ENCODE assay signal across 16 mouse cellular contexts in genomic region chr16:38689786-38690185, GRCm38 (mm10). TPM values are rescaled to one million over a fixed set of nuclear protein-coding genes. Genes with fewer than 3 reads are reported as not detected.
DNase-seq lines count a peak whose midpoint lies in the region; ATAC-seq and TF ChIP-seq lines count a peak whose summit lies in the region.
"Had no signal": no experiment of that assay in that cellular context is flagged by ENCODE, and none has a peak within 500 bp of the region (broad histone marks: within the 10 kb centered on the region; RNA-seq: fewer than 3 reads in every experiment).

No protein-coding gene starts in this region.

- H3K4me2 ChIP-seq in lung, embryonic 15.5 days = no peak overlapping the region
- peak overlapping the region; percentile 14; the same call in 1 of the 2 replicates for H3K4me2 ChIP-seq in stomach, postnatal 0 days (replicated peaks; ENCODE audit: low read depth)
- no peak overlapping the region for H3K4me2 ChIP-seq in midbrain, embryonic 14.5 days (ENCODE audit: low read length)
- H3K4me2 ChIP-seq: hindbrain, embryonic 14.5 days had no signal

- H3K27ac ChIP-seq in lung, embryonic 15.5 days = 0 out of 2 replicates have a peak overlapping the region, but pooled peaks have one; percentile 21
- H3K27ac ChIP-seq in stomach, postnatal 0 days (replicated peaks) = peak overlapping the region; percentile 65
- no peak overlapping the region for H3K27ac ChIP-seq in midbrain, embryonic 14.5 days (replicated peaks; ENCODE audit: low read depth, low read length)
- H3K27ac ChIP-seq: hindbrain, embryonic 14.5 days; midbrain, embryonic 10.5 days had no signal

- peaks cover 20% of the 10 kb centered on the region for H3K4me1 ChIP-seq in lung, embryonic 15.5 days
- H3K4me1 ChIP-seq in stomach, postnatal 0 days (replicated peaks; ENCODE audit: control insufficient read depth, insufficient read depth) = no peaks in the 10 kb centered on the region; the same call in 1 of the 2 replicates
- H3K4me1 ChIP-seq in midbrain, embryonic 14.5 days (ENCODE audit: control insufficient read depth, insufficient read depth, low read length) = no peaks in the 10 kb centered on the region
- H3K4me1 ChIP-seq: midbrain, embryonic 10.5 days had no signal

- no peaks in the 10 kb centered on the region for H3K27me3 ChIP-seq in lung, embryonic 15.5 days
- no peaks in the 10 kb centered on the region for H3K27me3 ChIP-seq in stomach, postnatal 0 days (ENCODE audit: control insufficient read depth, insufficient read depth, low read length)
- H3K27me3 ChIP-seq in midbrain, embryonic 14.5 days (ENCODE audit: control insufficient read depth, insufficient read depth, low read length) = no peaks in the 10 kb centered on the region

- TF ChIP-seq CTCF in stomach, postnatal 0 days (IDR thresholded peaks at IDR 0.05; ENCODE audit: low read depth) = no peak

- intact Hi-C loops in heart, postnatal 25 days (cut with DNase I) = no loop called here
- intact Hi-C loops in heart, postnatal 10 days (cut with DNase I) = no loop called here

- H3K9me3 ChIP-seq in lung, embryonic 15.5 days = no peaks in the 10 kb centered on the region
- H3K9me3 ChIP-seq in stomach, postnatal 0 days (ENCODE audit: control insufficient read depth, low read length) = no peaks in the 10 kb centered on the region
- no peaks in the 10 kb centered on the region for H3K9me3 ChIP-seq in midbrain, embryonic 14.5 days (ENCODE audit: control insufficient read depth, low read length)
- H3K9me3 ChIP-seq: G1E; midbrain, embryonic 10.5 days had no signal

- TF ChIP-seq EP300 in stomach, postnatal 0 days (optimal IDR thresholded peaks at IDR 0.05) = no peak

- ATAC-seq in lung, embryonic 15.5 days (ENCODE audit: borderline replicate concordance, extremely low read depth, low FRiP score, low TSS enrichment) = no peak; the same call in 1 of the 2 replicates
- no peak for ATAC-seq in stomach, postnatal 0 days (ENCODE audit: low FRiP score, low TSS enrichment)
- no peak for ATAC-seq in midbrain, embryonic 14.5 days (ENCODE audit: low FRiP score, low TSS enrichment)

- no peak overlapping the region for H3K4me3 ChIP-seq in lung, embryonic 15.5 days
- H3K4me3 ChIP-seq in stomach, postnatal 0 days (ENCODE audit: low read depth, low read length) = no peak overlapping the region
- no peak overlapping the region for H3K4me3 ChIP-seq in midbrain, embryonic 14.5 days (replicated peaks; ENCODE audit: low read depth, low read length)
- H3K4me3 ChIP-seq: midbrain, embryonic 10.5 days; myocyte had no signal

- DNase-seq in heart, adult 18-20 months = peak; percentile 54 to 55
- DNase-seq in heart, postnatal 25 days (ENCODE audit: low spot score) = no peak
- DNase-seq in lung, postnatal 4 days = no peak
- peak; percentile 49 to 55 for DNase-seq in heart, postnatal 10 days
- no peak for DNase-seq in stomach, postnatal 0 days (ENCODE audit: low spot score)
- DNase-seq in adrenal gland, postnatal 14 days = no peak
- DNase-seq in midbrain, embryonic 14.5 days = no peak
- DNase-seq: adrenal gland, postnatal 25 days; cerebellum, postnatal 14 days; kidney, postnatal 10 days; lung, adult 18-20 months had no signal

- H3K36me3 ChIP-seq in lung, embryonic 15.5 days = no peaks in the 10 kb centered on the region
- H3K36me3 ChIP-seq in stomach, postnatal 0 days (ENCODE audit: control insufficient read depth, insufficient read depth, low read length) = no peaks in the 10 kb centered on the region
- no peaks in the 10 kb centered on the region for H3K36me3 ChIP-seq in midbrain, embryonic 14.5 days (ENCODE audit: control insufficient read depth, insufficient read depth, low read length)
- H3K36me3 ChIP-seq: G1E; midbrain, embryonic 10.5 days had no signal

- no peak overlapping the region for H3K9ac ChIP-seq in lung, embryonic 15.5 days
- H3K9ac ChIP-seq in stomach, postnatal 0 days (ENCODE audit: low read length) = no peak overlapping the region
- no peak overlapping the region for H3K9ac ChIP-seq in midbrain, embryonic 14.5 days (replicated peaks; ENCODE audit: low read length)
- H3K9ac ChIP-seq: hindbrain, embryonic 14.5 days had no signal

- WGBS in lung, embryonic 15.5 days = 61% methylated on average over 10 of the region's 10 CpGs
- 50% methylated on average over 10 of the region's 10 CpGs for WGBS in stomach, postnatal 0 days
- WGBS in midbrain, embryonic 14.5 days = 91% methylated on average over 10 of the region's 10 CpGs

RNA-seq across cellular contexts. Expression of gene Arhgap31, which starts 23.3 kb away (rescaled TPM):
- total RNA-seq in heart, adult 18-20 months (2021) = 10 to 100 TPM; 39.6 to 40.8 TPM
- 10 to 100 TPM; 34.8 to 48.2 TPM for total RNA-seq in heart, postnatal 25 days (2021)
- 16.7 and 19.9 TPM in 2 replicates for polyA plus RNA-seq in lung, embryonic 15.5 days (2015; fragmentation: Nextera tagmentation; extraction: Ambion mirVana)
- 10 to 100 TPM; 58.3 to 65.7 TPM for total RNA-seq in heart, postnatal 10 days (2021)
- polyA plus RNA-seq in stomach, postnatal 0 days (2015; fragmentation: Nextera tagmentation; extraction: Ambion mirVana) = 3.1 and 3.4 TPM in 2 replicates
- total RNA-seq in adrenal gland, postnatal 14 days (2021) = 34.8 and 37.5 TPM in 2 replicates
- 2.0 and 6.3 TPM in 2 replicates for polyA plus RNA-seq in midbrain, embryonic 14.5 days (2014; fragmentation: Nextera tagmentation; extraction: Ambion mirVana)

RNA-seq across cellular contexts. Expression of gene B4galt4, which starts 52.3 kb away (rescaled TPM):
- 10 to 100 TPM; 10.3 to 16.1 TPM for total RNA-seq in heart, adult 18-20 months (2021)
- total RNA-seq in heart, postnatal 25 days (2021) = 10 to 100 TPM in 1 of 2 experiments, 1 to 10 TPM in 1; 9.2 to 11.0 TPM
- polyA plus RNA-seq in lung, embryonic 15.5 days (2015; fragmentation: Nextera tagmentation; extraction: Ambion mirVana) = 37.4 TPM in 2 replicates
- 10 to 100 TPM; 10.1 to 13.0 TPM for total RNA-seq in heart, postnatal 10 days (2021)
- 9.1 and 9.3 TPM in 2 replicates for polyA plus RNA-seq in stomach, postnatal 0 days (2015; fragmentation: Nextera tagmentation; extraction: Ambion mirVana)
- total RNA-seq in adrenal gland, postnatal 14 days (2021) = 12.9 and 15.2 TPM in 2 replicates
- polyA plus RNA-seq in midbrain, embryonic 14.5 days (2014; fragmentation: Nextera tagmentation; extraction: Ambion mirVana) = 29.6 and 31.9 TPM in 2 replicates
- total RNA-seq: G1E had no signal
- polyA plus RNA-seq: G1E had no signal

Comparison
In these comparisons a context has a peak if more than half of its experiments do, and no peak if none do; other contexts are left out.
1. DNase-seq: peak in heart, adult 18-20 months (2 of 2) and heart, postnatal 10 days (2 of 2); none in heart, postnatal 25 days (single experiment), lung, postnatal 4 days (0 of 2), stomach, postnatal 0 days (single experiment), adrenal gland, postnatal 14 days (single experiment) and midbrain, embryonic 14.5 days (single experiment).